Mouse (Mus musculus): ENCODE measurements around the gene Mindy4.

DNA sequence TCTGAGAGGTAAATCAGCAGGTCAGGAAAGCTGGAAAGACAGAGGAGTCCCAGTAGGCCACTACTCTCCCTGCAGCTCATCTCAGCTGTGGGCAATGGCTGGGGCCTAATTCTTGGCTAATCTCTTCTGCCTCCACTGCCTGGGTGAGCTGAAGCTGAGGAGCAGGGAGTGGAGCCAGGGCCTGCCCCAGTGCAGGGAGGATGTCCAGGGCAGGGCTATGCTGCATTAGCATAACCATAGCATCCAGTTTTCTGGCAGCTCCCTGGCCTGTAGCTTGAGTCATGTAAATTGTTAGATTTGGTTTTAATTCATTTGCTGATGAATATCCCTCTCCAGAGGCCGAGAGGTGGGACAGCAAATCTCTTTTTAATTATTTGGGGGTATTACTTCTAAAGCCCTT lies 43.9 kb upstream of the Mindy4 start:
- no peak for TF ChIP-seq POLR2A (IDR thresholded peaks at IDR 0.05; ENCODE audit: borderline replicate concordance, insufficient read depth, low read length)
- no peak for TF ChIP-seq CTCF (IDR thresholded peaks at IDR 0.05; ENCODE audit: borderline replicate concordance, insufficient read depth, low read depth, low read length)
